Mouse (Mus musculus) layer of hippocampus, adult 11-12 months (tissue): ENCODE data around the gene Ttc22.

Experiments used
- DNase-seq: peaks from one replicate; pipeline ENCODE4 v3.0.0; 2022; ENCODE audit warnings: low spot score

The Ttc22 gene

DNA sequence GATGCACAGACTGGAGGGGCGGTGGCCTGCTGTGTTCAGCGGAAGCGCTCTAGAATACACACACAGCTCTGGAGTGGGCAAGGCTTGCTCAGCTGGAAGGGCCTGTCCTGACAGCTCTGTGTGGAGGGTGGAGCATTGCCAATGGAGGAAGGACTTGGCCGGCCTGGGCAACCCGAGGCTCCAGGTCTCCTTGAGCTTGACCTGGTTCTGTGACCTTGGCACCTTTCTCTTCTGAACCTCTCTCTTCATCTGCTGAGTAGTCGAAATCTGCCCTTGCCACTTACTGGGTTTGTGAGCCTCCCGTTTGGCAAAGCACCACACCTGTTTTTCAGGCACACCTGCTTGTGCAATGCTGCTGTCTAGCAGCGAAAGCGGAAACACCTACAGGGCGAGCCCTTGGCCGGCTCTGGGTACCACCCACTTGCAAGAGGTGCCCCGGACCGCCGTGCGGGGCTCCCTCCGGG lies at the start of gene Ttc22:
Gene Ttc22 (plus strand): TSS at position 403 of the 464 bp plus-strand sequence.
- no peak for DNase-seq

DNA sequence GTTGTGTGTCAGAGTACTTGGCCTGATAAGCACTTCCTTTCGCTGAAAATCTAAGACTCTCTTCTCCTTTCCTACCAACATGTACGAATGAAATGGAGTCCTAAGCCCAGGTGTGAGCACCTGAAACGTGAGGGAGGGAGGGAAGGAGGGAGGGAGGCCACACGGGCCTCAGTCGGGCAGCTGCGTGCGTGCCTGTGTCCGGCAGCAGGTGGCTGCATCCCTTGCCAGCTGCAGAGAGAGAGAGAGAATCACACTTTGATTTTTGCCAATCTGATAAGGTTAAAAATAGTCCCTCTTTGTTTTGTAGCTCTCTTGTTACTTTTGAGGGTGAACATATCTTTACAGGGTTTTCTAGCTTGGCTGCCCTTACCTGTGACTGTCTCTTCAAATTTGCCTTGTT lies 47.2 kb upstream of the Ttc22 start:
- no peak for DNase-seq

DNA sequence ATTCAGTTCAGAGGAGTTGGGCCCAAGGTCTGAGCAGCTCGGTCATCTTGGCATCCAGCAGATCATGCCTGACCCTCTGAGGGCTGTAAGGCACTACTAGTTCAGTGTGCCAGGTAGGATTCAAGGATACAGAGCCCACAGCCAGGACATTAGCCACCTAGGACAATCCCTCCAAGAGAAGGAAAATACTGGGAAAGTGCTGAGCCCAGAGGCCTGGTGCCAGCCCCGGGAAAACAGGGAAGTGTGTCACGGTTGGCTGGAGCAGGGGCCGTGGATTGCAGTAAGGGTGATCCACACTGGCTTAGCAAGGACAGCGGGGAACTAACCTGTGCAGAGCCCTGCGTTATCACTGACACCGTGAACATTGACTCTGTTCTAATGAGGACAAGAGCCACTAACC lies 44.7 kb upstream of the Ttc22 start:
- DNase-seq, result no peak

DNA sequence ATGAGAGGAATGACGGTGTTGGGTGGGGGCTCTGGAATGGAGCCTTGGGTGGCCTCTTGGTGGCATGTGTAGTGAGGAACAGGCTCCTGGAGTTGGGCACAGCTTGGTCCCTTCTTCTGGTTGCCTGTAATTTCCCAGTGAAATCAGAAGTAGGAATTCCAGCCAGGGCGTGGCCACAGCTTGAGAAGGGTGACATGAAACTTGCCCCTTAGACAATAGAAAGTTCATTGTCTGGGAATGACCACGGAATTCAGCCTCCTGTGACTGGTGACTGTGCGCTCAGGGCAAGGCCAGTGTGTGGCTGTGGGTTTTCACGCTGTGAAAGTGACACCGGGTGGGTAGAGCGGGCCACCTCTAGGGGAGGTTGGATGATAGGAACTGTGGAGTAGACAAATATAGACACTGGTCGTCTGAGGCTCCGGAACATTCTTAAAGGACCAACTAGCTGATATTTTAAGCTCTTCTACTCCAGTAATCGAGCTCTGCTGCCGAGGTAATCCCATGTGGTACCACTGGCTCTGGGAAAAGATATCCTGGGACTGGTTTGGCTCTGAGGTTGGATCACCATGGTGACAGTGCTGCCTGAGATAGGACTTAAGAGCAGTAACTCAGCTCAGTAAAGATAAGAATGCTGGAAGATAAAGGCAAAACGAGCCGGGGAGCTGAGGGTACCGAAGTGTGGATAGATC lies 40.9 kb upstream of the Ttc22 start:
- DNase-seq, result no peak

DNA sequence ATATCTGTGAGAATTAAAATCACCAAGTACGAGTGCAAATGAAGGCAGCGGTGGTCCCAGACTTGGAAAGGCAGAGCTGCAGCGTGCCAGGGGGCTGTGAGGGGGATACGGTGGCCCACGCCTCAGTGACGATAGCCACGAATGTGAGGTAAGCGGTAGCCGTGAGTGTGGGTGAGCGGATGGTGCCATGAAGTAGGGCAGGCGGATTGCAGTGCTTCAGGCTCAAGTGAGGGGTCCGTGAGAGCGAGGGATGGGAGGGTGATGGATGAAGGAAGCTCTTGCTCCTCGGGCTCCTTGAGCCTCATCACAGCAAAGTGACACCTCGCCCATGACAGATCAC lies 40.4 kb upstream of the Ttc22 start:
- DNase-seq, result no peak

DNA sequence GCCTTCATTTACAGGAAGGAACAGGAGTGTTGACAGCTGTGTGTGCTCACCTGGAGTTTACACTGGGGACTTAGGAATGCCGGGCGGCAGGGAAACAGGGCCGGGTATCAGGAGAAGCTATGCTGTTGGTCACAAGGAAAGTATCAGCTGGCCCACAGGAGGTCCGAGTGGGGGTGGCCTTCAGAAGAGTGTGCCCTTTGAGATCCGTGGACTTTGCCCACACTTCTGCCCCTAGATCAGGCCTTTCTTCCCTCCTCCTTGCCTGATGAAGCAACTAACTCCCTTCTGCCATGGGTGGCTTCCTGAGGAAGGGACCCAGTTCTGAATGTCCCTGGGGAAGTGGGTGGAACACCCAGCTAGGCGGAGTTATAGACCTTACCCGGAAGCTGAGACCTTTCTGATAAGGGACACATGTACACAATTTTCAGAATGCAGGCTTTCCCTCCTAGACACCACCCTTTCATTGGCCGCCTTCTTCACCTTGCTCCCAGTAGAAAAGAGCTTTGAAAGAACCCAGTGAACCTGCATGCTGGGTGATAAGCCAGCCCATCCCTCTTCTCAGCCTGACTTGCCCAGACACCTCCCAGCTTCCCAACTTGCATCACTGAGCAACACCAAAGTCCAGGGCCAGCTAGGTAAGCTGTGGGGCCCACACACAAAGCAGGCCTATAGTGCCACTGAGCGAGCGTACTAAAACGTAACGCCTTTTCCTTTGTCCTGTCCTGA lies 39.6 kb upstream of the Ttc22 start:
- no peak for DNase-seq

DNA sequence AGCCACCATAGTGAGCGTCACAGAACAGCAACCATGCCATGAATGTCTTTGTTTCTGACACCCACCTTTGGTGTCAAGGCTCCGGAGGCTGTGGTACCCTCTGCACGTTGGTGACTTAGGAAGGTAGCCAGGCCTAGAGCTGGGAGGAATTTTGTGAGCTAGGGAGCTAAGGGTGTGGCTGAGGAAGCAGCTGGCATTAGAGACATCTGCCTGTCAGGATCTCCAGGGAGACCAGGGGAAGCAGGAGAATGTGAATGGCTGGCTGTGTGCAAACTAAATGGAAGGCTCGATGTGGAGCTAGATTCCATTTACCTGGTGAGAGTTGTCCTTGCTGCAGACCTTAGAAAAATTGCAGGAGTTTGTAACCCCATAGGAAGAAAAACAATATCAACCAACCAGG lies 37.6 kb upstream of the Ttc22 start:
- no peak for DNase-seq

DNA sequence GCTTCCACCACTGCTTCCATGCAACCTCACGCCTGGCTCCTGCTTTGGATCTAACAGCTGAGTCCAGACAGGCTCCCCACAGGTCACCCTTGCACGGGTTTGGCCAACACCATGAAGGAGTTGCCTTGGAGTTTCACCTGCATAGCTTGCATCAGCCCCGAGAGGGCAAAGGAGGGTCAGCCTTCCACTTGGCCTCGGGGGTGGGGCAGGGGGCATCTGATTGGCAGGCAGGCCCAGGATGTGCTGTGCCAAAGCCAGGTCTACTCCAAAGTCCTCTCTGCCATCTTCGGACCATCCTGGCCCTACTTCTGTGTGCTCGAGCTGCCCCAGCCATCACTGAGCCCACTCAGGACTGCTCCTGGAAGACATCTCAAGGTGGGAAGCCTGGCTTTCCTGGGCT lies 35.2 kb upstream of the Ttc22 start:
- no peak for DNase-seq

DNA sequence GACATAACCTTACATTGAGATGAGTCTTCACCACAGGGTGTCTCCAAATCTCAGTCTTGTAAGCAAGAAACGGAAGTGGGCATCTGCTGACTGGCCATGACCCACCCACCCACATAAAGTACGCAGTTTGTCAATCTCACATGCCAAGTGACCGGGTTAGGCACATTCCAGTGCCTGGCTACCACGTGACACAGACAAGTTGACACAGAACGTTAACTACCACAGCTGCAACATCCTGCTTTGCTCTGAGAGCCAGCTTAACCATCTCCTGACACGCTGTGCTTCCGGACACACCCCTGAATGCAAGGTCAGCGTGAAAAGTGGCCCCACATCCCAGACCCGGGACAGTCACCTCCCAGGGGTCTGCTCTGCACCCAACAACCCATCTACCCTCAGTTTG lies 32.1 kb upstream of the Ttc22 start:
- DNase-seq, result no peak

DNA sequence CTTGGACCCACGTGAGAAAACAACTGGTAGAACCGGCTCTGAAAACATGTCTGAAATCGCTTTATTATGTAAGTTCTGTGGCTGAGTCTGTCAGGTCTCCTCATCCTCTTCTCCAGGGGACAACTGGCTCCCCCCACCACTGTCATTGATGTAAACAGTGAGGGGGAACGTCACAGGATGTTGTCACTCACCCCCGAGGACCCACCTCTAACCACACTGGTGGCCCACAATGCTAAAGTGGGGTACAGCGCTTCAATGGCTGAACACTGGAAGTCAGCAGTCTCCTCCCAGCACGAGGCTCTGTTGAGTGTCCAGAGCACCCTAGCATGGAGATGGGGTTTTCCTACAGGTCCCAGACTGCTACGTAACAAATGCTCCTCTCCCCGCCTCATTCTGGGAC lies 31.4 kb upstream of the Ttc22 start:
- DNase-seq, result no peak

DNA sequence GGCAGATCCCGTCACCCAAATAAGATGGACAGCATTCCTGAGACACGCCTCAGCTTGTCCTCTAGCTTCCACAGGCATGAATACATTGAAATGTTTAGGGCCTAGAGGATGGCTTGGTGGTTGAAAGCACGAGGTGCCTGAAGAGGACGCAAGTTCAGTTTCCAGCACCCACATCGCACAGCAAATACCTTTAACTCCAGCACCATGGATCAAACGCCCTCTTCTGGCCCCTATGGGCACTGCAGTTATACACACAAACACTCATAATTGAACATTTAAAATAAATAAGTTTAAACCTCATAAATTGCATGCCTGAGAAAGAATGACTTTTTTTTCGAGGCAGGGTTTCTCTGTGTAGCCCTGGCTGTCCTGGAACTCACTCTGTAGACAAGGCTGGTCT lies 28.6 kb upstream of the Ttc22 start:
- no peak for DNase-seq

DNA sequence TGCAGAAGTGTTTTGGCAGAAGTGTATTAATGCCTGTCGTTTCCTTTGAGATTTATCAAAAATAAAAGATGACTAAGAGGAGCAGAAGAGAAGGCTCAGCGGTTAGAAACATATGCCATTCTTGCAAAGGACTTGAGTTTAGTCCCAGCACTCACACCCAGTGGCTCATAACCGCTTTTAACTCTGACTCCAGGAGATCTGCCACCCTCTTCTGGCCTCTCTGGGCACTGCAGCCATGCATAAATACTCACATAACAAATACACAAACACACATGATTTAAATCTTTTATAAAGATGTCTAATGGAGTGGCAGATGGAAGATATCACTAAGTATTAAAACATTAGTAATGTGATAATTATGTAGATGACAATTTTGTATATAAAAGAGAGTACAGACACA lies 26.0 kb upstream of the Ttc22 start:
- DNase-seq, result no peak

DNA sequence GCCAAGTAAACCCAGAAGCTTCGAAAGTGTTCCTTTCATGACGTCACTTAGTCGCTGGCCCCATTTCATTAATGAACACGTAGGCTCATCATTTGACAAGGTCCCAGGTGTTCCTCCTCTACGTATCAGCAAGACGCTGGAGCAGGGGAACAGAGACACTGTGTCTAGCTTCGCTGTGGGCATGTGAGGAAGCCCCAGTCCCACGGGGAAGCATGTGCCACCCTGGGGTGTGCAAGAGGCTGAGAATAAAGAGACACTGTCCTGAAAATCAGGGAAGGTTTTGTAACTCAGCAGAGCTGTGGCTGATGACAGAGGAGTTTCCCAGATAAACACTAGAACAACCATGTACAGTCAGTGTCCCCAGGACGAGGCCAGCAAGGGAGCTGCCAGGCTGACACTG lies 25.2 kb upstream of the Ttc22 start:
- DNase-seq, result no peak

DNA sequence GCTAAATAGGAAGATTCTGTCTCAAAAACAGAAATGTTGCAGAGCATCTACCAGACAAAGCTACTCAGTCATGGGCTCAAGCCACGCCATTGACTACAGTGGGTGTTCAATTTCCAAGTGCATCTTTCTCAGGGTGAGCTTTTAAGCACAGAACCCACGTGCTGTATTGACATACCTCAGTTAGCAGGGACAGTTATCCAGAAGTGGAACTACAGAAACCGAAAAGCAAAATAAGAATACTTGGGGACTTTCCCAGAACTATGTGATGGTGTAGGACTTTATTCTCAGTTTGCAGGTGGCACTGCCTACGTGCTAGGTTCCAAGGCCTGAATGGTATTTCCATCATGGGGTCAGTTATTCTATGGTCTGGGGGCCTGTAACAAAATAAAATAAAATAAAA lies 24.5 kb upstream of the Ttc22 start:
- DNase-seq, result no peak

DNA sequence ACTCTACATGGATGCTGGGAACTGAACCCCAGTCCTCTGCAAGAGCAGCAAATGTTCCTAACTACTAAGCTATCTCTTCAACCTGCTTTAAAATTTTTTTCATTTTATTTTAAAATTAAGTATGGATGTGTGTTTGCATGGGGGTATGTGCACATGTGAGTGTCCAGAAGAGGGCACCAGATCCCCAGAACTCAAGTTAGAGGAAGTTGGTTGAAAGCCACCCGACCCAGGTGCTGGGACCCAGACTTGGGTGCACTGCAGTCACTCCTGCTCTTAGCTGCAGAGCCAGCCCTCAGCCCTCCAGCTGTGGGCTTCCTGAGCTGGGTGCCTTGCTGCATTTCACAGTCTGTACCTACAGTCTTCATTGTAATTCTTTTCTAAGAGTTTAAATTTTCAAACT lies 22.8 kb upstream of the Ttc22 start:
- no peak for DNase-seq

DNA sequence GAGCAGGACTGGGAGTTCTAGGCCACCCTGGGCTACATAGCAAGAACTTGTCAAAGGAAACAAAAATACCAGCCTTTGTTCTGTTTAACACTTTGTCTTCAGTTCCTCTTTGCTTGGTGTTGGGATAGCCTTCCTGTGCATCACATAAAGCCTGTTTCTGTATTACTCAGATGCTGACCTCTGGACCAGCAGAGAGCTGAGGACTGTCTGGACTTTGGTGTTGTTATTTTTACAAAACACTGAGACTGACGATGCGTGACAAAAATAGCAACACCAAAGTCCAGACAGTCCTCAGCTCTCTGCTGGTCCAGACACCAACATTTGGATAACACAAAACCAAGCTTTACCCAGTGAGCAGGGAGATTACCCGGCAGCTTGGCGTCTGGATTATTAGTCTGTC lies 21.5 kb upstream of the Ttc22 start:
- no peak for DNase-seq

DNA sequence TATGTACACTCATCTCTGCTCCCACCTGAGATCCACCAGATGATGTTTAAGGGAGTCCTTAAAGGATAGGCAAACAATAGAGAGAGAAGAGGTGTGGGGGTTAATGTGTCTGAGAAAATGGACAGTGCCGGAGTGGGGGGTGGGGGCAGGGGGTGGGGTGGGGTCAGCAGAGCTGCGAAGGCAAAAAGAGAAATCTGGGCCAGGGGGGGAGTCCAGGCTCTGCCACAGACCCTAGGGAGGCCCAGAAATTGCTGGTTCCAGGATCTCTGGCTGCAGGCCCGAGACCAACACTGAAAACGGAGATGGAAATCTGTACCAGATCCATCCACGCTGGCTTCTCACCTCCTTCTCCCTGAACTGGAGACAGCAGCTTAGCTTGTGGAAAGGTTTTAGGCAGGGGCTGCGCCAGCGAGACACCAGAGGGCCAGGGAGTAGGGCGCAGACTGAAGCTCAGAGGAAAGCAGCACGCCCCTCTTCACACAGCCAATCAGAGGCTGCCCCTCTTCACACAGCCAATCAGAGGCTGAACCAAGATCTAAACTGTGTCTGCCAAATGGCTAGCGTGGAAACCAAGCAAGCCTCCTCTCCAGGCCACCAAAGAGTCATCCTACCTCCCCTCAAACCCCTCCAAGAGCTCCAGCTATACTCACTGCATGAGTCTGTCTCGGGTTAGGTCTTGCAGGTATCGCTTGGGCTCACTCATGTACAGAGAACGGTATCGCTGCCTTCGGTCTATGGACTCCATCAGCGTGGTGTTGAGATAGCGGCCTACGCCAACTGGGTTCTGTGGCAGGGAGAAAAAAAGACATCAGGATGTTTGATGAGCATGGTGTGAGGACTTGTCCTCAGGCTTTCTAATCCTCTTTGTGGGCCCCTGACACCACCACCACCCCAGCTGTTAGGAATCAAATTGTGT lies 15.3 kb upstream of the Ttc22 start:
- no peak for DNase-seq

DNA sequence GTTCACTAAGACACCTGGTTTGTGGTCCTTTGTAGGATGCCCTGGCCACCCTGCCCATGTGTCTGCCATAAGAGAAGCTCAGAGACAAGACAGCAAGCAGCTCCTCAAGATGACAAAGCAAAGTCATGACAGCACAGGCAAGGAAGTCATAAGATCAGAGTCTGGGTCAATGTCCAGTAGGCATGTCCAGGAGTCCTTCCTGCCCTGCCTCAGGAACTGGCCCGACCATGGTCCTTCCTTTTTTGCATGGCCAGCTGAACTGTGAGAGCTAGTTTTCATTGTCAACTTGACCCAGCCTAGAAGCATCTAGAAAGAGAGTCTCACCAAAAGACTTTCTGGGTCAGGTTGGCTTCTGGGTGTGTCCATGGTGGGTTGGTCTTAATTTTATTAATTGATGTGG lies 14.3 kb upstream of the Ttc22 start:
- DNase-seq, result no peak

DNA sequence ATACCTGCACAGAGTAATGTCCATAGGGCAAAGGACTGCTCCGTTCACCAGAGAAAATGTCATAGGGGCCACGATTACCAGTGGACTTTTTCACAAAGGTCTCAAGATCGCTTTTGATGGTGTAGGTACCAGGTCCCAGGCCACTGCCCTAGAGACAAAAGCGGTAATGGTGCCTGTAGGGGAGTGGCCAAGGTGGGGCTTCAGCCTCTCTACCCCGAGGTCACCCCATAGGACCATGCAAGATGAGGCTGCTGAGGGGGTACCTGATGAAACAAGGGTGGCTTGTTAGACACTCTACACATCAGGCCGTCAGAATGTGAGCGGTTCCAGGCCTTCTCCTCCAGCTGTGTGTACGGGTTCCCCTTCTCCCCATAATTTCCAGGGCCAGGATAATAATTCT lies 9.1 kb upstream of the Ttc22 start:
- DNase-seq, result no peak

DNA sequence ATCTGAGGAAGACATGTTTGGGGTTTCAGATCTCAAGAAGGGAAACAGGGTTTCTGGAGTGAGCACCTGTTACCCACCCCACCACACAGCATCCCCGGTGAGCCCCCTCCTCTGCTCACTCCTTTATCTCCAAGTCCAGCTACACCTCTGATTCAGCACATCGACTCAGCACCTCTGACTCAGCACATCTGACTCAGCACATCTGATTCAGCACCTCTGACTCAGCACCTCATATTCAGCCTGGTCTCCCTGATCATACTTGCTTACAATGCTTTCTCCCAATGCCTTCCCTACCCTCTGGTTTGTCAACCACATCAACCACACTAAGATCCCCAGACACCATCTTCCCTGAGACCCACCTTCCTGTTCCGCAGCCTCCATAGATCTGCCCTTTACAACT lies 8.7 kb upstream of the Ttc22 start:
- no peak for DNase-seq

DNA sequence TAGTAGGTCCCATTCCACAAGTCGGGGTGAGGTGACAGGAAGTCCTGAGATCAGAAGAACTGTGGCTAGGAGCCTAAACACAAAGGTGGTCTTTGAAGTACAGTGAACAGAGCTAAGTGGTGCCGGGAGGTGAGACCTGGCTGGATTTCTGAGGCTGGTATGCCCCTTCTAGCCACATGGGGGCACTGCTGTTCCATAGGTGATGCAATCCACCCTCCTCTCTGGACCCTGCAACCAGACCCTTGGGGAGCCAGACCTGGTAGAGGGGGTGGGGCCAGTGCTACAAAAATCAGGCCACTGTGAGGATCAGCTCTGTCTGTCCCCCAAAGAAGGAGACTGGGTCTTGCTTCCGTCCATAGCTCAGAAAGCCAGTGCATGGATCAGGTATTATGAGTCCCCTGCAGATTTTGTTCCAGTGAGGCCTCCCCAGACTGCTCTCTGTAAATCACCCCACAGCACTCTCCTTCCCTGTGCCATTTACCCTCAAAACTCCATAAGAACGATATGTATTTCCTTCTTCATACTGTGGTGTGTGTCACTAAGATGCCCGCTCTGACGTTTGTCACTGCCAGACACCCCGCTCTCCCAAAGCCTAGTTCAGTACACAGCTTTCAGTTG lies 7.9 kb upstream of the Ttc22 start:
- peak; percentile 77 for DNase-seq

DNA sequence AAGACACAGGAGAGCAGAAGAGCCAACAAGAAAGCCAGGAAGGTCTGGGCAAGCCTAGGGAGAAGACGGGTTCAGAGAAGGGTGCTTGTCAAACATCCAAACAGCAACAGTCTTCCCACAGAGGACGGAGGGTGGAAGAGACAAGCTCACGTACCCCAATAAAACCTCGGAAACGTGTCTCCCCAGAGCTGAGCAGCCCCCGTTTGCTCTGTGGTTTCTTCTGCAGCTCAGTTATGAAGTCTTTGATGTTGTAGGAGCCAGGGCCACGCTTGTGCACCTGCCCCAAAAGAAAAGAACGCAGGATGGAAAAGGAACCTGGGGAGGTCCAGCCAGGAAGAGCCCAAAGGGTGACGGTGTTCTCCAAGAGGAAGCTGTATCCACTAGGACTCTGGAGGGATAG lies 7.4 kb upstream of the Ttc22 start:
- DNase-seq, result no peak

DNA sequence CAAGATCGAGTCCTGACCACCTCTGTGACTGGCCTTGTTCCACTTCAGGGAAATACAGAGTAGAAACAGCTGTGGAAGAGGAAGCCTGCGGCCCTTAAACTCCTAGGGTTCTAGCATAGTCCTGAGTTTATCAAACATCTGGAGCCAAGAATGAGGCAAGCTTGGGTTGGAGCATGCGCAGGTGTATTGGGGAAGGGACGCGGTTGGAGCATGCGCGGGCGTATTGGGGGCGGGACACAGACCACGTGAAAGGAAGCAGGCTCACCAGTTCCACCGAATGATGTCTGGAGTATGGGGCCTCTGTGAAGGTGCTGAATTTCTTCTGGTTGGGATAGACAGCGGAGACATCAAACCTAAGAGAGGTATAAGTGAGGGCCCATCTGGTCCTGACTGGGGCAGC lies 6.6 kb upstream of the Ttc22 start:
- DNase-seq, result no peak
